Mouse (Mus musculus) right cerebral cortex, adult 2 months (tissue): Measurements from ENCODE around the gene Mrps27.

Source experiments
- DNase-seq, 2 experiments: peaks; one replicate each; pipeline ENCODE4 v3.0.0; 2021 to 2022; ENCODE audit warnings: low spot score in 2 of 2

Mrps27 gene

GRCm38 (mm10) chr13:99387901-99388811, 43.6 kb downstream of the Mrps27 start:
- DNase-seq: no peak

GRCm38 (mm10) chr13:99391417-99391816, 46.8 kb downstream of the Mrps27 start:
- DNase-seq: peak; percentile 36 to 42

GRCm38 (mm10) chr13:99393128-99393527, 48.5 kb downstream of the Mrps27 start:
- no peak for DNase-seq

- no peak for DNase-seq
These were observed 50.1 kb downstream of the Mrps27 start for GRCm38 (mm10) chr13:99394694-99395093.

- DNase-seq: no peak
These were observed 50.9 kb downstream of the Mrps27 start for GRCm38 (mm10) chr13:99395531-99395930.

- DNase-seq: no peak
These were observed 52.6 kb downstream of the Mrps27 start for GRCm38 (mm10) chr13:99397228-99397627.

GRCm38 (mm10) chr13:99398149-99398701, 53.6 kb downstream of the Mrps27 start:
- no peak for DNase-seq

GRCm38 (mm10) chr13:99399373-99399772, 54.8 kb downstream of the Mrps27 start:
- DNase-seq: no peak

- DNase-seq: no peak
These were observed 64.6 kb downstream of the Mrps27 start for GRCm38 (mm10) chr13:99409216-99409615.

- DNase-seq: no peak
These were observed 66.3 kb downstream of the Mrps27 start for GRCm38 (mm10) chr13:99410611-99411515.

- no peak for DNase-seq
These were observed 67.2 kb downstream of the Mrps27 start for GRCm38 (mm10) chr13:99411761-99412160.

- no peak for DNase-seq
These were observed 68.0 kb downstream of the Mrps27 start for GRCm38 (mm10) chr13:99412477-99413080.

GRCm38 (mm10) chr13:99413481-99414351, 69.1 kb downstream of the Mrps27 start:
- DNase-seq: no peak

GRCm38 (mm10) chr13:99414352-99414742, 69.8 kb downstream of the Mrps27 start:
- no peak for DNase-seq

GRCm38 (mm10) chr13:99416601-99417000, 72.0 kb downstream of the Mrps27 start:
- no peak for DNase-seq

- DNase-seq: no peak
These were observed 79.0 kb downstream of the Mrps27 start for GRCm38 (mm10) chr13:99423581-99423980.

- DNase-seq: peak in 1 of 2 experiments; percentile 22
These were observed 88.8 kb downstream of the Mrps27 start for GRCm38 (mm10) chr13:99433068-99434008.

- DNase-seq: peak in 1 of 2 experiments; percentile 11
These were observed 89.9 kb downstream of the Mrps27 start for GRCm38 (mm10) chr13:99434494-99434893.

- DNase-seq: no peak
These were observed 92.5 kb downstream of the Mrps27 start for GRCm38 (mm10) chr13:99437051-99437450.

GRCm38 (mm10) chr13:99439357-99439756, 94.8 kb downstream of the Mrps27 start:
- no peak for DNase-seq
